Mouse (Mus musculus) left cerebral cortex, adult 9 months (tissue): ENCODE data around the gene Aatf.

Source experiments
- DNase-seq, 2 experiments: peaks; one replicate each; pipeline ENCODE4 v3.0.0; 2022; ENCODE audit warnings: low spot score in 2 of 2

Aatf gene

DNA sequence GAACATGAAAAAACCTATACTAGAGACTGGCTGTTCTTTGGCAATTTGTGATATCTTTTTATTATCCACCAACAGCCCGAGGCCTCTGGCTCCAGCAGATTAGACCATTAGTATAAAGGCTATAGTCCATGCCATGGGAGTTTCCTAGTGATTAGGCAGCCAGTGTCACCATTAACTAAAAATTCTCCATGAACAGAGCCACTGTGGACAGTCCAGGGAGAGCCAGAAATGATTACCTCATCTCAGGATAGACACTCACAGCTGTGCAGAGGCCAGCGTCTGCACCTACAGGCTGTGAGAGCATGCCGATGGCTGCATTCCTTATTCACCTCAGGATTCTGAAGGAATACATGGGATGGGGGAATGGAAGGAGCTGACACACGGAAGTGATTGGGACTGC, 140.2 kb downstream of the Aatf start:
- DNase-seq: no peak
